Mouse (Mus musculus) adrenal gland, postnatal 36 days (tissue): ENCODE results near the gene Pou3f3. TPM values are rescaled to one million over a fixed set of nuclear protein-coding genes. Genes with fewer than 3 reads are reported as not detected.
A peak's percentile ranks its signal among the peaks of the same experiment; 100 is the strongest.

ENCODE experiments used
- DNase-seq, 2 experiments: peaks; one replicate each; pipeline ENCODE4 v3.0.0; 2021; ENCODE audit warnings: mixed read lengths in 1 of 2
- total RNA-seq, 2 experiments: library from RNA; stranded (reverse); gene quantifications; 2 replicates each; pipeline ENCODE4 v1.2.3; 2021

The Pou3f3 gene
- total RNA-seq, 2 experiments from 2014 or later, result 0.07 TPM; not detected in 1

DNA sequence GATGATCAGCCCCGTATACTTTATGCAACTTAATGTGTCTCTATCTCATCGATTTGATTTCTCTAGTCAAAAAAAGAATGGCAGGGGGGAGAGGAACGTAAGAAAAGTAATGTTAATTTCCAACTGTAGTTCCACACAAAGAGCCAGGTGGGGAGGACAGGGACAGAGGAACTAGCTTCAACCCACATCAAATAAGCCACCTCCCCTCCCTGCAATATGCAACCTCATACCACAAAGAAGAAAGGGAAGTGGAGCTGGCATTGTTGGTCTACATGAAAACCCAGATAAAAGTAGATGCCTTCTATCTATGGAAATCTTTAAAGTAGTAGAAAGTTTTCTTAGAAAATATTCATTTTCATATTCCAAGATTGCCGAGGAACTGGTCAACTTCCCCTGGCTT, 14.7 kb downstream of the Pou3f3 start:
- no peak for DNase-seq

DNA sequence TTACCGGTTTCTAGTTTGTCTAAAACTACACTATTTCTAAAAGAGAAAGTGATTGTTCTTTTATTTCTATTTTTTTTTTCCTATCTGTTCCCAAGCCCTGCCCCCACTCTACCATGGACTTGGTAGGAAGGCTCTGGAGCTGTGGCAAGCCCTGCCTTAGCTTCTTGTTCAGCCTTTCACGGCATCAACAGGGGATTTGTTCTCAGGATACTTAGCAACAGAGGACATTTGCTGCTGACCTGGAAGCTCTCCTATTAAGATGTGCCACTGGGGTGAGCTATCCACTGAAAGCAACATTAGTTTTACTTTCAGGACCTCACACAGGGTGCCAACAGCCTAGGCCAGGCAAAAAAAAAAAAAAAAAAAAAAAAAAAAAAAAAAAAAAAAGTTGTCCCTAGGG, 15.4 kb downstream of the Pou3f3 start:
- no peak for DNase-seq

DNA sequence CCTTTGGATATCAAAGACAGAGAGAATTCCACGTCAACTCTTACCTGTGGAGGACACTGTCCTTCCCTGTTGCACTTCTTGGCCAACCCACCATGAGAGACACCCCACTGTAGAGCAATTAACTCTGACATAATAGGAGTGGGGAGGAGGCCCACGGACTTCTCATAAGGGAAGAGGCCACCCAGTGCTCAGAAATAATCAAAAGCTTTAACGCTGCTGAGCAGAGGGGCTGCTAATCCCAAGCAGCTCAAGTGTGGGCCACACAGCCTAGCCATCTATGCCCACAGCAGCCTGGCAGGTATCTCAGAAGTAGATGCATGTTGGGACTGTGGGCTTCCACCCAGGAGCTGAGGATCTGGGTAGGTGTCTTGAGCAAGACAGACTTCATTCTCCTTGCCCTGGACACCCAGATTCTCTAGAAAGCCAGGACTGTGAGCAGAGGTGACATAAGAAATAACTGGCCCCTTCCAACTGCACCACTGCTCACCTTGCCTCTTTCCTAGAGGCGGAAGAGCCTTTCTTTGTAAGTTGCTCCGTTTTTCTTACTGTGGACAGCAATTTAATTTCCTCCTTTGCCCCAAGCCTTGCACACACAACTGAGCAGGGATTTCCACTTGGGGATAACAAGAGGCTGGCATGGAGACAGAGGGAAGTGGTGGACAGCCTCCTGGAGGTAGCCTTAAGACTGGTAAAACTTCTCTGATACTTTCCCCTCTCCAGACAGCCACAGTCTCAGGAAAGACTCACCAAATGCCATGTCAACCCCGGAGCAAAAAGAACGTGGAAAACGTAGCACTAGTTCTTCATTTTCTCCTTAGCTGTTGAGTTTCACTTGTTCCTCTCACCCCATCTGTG, 16.1 kb downstream of the Pou3f3 start:
- no peak for DNase-seq

DNA sequence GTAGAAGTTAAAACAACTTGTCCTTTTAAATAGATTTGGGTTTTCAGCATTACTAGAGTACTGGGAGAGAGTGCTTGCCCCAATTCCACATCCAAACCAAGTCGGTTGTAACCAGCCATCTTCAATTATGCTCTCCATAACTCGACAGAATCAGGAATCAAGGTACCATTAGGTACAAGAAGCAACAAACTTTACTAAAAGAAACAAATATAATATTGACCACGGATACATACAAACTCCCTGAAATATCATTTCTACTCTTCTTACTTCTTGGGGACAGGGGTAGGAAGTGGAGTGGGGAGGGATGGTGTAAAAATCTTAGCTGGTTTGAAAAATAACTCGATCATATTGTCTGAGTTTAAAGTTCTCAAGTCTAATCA, 16.7 kb downstream of the Pou3f3 start:
- no peak for DNase-seq

DNA sequence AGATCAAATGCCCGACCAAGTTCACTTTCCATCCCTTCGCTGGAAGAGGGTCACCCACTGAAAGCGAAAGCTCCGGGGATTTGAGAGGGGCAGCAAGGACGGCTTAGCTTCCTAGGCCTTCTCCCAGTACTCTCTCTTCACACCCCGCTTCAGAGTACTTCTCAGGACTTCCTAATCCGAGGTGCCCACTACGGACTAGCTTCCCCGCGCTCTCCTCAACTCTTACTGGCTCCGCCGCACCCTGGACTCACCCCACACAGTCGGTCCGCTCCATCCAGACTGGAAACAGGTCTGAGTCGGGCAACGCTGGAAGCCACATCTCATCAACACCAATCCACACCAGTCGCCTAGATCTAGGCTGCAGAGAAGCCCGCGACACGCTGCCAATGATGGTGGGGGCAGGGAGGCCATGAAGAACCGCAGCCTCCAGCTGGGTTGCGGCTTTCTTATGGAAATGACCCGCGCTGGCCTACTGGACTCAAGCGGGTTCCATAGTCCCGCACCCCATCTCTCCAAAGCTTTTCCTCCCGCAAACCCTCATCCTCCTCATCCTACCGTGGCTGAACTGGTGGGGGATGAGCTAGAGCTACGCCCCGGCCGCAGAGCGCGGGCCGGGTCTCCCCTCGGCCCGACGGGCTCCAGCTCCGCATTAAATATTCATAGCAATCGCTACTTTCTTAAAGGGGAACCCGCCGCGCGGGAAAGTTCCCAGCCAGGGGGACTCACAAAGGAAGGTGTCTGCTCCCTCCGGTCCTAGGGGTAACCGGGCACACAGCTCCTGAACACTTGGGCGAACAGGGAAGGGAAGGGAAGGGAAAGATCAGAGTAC, 17.8 kb downstream of the Pou3f3 start:
- peak in 1 of 2 experiments; percentile 6 for DNase-seq

DNA sequence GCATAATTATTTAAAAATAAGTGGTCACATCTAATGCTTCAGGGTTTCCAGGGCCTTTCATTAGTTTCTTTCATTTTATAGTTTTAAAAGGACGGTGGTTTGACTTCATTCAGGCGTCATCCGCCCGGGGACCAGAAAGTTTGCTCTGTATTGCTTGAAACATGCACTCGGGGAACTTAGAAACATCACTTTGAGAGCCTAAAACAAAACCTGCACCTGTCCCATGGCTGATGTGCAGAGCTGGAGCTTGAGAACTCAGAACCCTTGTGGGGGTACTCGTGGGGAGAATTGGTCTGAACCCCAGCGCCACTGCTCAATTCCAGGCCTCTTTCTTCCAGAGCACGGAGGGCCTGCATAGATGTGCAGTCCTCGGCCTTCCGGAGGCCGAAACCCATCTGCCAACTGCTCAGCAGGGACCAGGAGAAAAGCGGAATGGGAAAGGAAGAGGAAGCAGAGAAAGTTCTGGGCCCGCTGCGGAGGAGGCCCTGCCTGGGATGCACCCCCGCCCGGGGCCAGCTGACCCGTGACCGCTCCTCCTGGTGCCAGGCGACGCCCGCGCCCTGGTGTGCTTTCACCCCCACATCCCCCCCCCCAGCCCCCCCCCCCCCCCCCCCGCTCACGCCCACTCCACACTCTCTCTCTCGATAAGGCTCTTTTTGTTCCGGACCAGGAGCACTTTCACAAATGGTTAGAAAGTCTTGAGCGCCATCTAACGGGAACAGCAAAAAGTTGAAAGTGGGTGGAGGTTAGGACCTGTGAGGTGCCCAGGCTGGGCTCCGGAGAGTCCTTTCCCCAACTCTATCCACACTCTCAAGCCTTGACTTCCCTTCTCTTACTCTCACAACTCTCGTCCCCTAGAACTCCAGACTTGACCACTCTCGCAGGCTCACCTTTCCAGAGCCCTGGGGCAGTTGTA, 18.7 kb downstream of the Pou3f3 start:
- peak in 1 of 2 experiments; percentile 42 for DNase-seq

DNA sequence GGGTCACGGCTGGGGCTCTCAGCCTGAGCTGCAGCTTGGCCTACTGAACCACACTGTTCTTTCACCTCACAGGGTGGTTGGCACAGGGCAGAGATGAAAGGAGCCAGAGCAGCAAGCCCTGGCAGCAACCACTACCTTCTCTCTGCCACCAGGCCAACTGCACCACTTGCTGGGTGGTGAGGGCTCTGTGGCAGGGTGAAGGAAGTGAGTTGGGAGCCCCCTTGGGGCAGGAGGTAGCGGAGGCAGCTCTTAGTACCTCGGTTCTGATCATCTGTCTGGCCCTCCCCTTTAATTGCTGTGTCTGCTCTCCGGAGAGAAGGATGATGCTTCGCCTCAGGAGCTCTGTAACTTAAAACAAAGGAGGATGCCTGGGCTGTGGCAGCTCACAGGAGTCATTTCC, 23.0 kb downstream of the Pou3f3 start:
- DNase-seq, result no peak

DNA sequence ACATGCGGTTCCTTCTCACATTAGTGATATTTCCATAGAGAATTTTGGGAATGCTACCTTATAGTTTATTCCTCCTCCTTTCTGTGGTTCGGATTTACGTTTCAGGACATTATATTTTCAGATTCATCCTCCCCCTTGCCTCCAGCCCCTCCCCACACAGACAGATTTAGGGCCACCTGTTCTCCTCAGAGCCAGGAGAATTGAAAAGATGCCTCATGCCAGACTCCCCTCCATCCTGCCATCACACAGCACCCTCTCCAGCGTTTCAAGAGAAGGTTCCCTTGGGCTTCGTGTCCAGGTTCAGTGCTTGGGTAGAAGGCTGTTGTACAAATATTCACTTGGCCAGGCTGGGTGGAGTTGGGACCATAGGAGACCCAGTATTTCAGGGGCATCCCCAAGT, 25.8 kb downstream of the Pou3f3 start:
- DNase-seq, result no peak

DNA sequence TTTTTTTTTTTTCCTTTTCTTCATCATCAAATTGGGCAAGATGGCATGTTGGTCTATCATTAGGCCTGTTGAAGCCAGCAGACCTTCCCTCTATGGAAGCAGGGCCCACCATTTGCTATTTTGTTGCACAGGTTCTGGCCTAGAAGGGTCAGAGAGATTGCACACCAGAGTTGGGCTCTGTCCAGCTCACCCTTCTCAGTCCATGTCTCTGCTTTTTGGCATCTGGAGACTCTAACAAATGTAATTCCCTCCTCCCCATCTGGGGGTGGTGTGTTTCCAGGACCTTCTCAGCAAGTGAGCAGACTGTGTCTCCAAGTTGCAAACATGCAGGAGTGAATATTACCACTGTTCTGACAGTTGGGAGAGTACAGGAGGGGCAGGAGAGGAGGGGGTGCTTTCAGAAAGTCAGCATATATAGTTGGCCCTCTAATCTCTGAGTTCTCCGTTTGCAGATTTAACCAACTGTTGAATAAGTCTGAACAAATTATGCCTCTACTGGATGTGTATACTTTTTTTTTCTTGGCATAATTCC, 28.3 kb downstream of the Pou3f3 start:
- DNase-seq, result no peak

DNA sequence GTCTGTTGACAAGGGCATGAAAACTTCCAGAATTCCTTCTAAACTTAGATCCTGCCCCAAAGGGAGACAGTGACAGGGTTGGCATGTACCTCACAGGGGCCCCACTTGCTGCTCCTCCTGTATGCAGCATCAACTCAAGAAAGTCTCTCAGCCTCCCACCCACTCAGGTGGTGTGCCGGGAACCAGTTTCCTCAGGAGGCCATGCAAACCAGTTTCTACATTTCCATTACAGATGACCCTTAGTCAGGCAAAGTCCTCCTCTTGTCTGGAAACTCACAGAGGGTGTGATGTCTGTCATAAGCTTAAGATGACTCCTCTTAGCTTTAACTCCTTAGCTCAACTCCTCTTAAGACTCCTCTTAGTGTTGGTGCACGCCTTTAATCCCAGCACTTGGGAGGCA, 29.3 kb downstream of the Pou3f3 start:
- no peak for DNase-seq

DNA sequence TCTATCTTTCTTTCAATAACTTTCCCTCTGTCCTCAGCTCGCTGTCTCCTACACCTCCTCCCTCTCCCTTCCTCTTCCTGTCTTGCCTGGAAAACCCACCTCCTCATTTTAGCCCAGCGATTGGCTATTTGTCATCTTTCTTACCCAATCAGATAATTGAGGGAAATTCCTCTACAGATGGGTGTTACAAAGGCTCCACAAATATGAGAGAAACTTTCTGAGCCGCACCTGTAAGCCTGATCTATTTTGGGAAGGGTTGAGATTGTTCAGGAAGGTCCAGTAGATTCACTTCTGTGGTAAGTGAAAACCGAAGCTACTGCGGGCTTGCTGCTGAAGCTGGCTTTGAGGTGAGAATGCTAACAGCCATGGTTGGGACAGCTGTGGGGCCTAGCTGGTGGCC, 31.6 kb downstream of the Pou3f3 start:
- DNase-seq, result no peak

DNA sequence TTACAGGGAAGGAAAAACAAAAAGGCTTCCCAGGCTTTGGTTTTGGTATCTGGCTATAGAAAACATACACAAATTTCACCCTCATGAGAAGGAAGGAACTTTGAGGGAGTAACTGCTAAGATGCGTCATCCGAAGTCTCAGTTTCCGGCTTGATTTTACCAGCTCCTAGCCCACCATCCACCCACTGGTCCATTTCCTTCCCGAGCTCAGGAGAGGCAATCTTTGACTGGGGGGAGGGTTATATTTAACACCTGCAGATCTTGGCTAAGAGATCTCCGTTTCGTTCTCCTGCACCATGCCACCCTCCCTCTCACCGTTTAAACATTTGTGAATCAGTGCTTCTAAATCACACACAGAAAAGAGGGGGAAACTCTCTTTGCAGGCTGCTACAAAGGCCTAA, 32.1 kb downstream of the Pou3f3 start:
- no peak for DNase-seq

DNA sequence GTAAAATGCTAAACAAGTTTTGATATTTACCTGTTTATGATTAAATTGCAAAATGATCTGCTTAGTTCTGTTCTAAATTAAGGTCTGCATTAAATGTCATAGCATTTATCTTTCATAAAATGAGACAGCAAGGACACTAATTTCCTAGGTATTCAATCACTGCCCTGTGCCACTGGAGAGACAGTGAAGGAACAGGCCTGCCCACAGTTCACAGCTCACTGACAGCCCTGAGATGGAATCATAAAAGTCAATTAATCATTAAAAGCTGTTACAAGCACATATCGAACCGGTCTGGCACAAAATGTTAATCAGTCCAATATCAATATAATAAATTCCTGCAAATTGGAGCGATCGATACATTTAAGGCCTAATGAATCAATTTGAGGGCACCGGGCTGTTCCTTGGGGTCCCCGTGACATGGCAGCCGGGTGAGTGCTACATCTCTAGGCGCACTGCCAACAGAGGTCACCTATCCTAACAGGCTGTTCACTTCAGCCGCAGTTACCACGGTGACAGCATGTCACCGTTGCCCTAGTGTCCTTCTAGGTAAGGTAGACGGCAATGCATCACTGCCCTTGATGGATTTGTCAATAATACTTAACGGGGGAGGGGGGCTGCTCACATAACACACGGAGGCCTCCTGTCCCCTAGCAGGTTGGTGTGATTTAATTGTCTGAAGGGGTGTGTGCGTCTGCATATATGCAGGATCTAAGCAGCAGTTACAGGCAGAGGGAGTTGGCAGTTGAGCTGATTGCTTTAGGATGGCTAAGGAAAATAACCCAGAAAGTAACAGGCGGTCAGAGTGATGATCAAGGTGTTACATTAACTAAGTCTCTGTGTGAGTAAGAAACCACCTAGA, 46.0 kb downstream of the Pou3f3 start:
- no peak for DNase-seq

DNA sequence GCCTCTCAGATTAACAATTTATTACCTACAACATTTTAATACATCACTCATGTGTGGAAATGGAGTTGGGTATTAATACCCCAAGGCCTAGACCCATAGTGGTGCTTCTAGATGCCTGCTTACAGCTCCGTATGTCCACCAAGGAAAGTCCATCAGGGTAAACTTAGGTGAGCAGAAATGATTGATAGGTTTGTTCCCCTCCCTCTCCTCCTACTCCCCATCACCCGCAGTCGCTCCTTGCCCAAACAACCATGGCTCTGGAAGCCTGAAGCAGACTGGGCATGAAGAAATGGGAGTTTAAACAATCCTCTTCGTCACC, 46.6 kb downstream of the Pou3f3 start:
- no peak for DNase-seq

DNA sequence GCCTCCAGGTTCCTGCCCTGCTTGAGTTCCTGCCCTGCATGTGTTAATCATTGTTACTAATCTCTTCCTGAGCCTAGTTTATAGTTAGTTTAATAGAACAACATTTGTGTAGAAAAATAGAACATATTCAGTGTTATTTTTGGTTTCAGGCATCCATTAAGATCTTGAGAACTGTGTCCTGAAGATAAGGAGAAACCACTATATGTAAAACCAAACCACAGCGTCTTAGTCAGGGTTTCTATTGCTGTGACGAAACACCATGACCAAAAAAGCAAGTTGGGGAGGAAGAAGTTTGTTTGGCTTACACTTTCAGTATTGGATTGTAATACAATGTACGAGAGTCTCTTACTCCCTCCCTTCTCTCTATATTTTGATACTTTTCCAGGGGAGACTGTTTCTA, 49.5 kb downstream of the Pou3f3 start:
- no peak for DNase-seq

DNA sequence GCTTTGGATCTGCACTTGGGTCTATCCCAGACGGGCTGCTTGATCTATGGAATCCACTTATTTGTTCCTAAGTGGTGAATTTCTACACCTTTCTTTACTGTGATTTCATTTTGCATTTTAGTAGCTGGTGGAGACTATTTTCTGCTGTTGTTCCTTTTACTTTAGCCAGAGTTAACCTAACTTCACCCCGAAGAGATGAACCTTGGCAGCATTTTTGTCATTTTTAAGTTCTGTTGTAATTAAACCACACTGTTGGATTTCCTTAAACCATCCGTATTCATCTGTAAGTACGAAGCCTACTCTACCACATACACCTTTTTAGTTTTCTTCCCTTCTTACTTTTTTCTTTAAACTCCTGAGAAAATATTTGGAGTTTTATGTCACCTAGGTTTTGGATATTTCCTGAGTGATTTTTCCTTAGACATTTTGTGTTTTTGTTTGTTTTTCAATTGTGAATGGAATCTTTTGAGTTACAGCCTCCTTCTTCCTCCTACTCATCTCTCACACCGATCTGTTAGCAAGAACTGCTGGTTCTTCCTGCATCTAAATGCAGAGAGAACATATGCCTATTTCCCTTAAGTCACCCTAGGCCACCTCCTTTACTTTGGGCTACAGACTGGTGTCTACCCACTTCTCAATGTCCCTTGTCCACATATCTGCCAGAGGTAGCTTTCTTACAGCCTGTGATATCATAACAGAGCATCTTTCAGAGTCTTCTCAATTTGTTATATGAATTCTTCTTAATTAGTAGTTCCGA, 54.1 kb downstream of the Pou3f3 start:
- DNase-seq, result no peak
